Mouse (Mus musculus) limb, embryonic 11.5 days (tissue): Measurements from ENCODE around the gene Dcdc2c. TPM values are rescaled to one million over a fixed set of nuclear protein-coding genes. Genes with fewer than 3 reads are reported as not detected.
A peak's percentile ranks its signal among the peaks of the same experiment; 100 is the strongest.

Source experiments
- ATAC-seq: fragments of 200-750 bp; cut with Nextera tagmentation; 2 replicates; pipeline ENCODE4 v1.8.0; 2017; ENCODE audit warnings: low read depth; ENCODE audit not compliant: insufficient number of reproducible peaks, low FRiP score, low TSS enrichment
- DNase-seq: peaks from one replicate; pipeline ENCODE4 v3.0.0-alpha.2; 2015; ENCODE audit warnings: low spot score
- H3K27ac ChIP-seq: fragments of 300-500 bp; sonication (generic); replicated peaks from 2 replicates; pipeline ENCODE4 v1.5.1; 2014; ENCODE audit warnings: low read depth, mild to moderate bottlenecking, low read length
- H3K27me3 ChIP-seq: fragments of 300-500 bp; sonication (generic); 2 replicates; pipeline ENCODE4 v1.6.1; 2014; ENCODE audit warnings: mild to moderate bottlenecking, low read length, mixed read lengths; ENCODE audit not compliant: control insufficient read depth, insufficient read depth
- H3K36me3 ChIP-seq: fragments of 300-500 bp; sonication (generic); 2 replicates; pipeline ENCODE4 v1.6.1; 2014; ENCODE audit warnings: mild to moderate bottlenecking, low read length, moderate library complexity, mixed read lengths; ENCODE audit not compliant: control insufficient read depth, insufficient read depth
- H3K4me1 ChIP-seq: fragments of 300-500 bp; sonication (generic); 2 replicates; pipeline ENCODE4 v1.6.1; 2014; ENCODE audit warnings: low read length, mixed read lengths; ENCODE audit not compliant: control insufficient read depth, insufficient read depth
- H3K4me2 ChIP-seq: fragments of 300-500 bp; sonication (generic); 2 replicates; pipeline ENCODE4 v1.6.1; 2014; ENCODE audit warnings: low read depth, mild to moderate bottlenecking, moderate library complexity; ENCODE audit not compliant: severe bottlenecking
- H3K4me3 ChIP-seq: fragments of 300-500 bp; sonication (generic); 2 replicates; pipeline ENCODE4 v1.5.1; 2014; ENCODE audit warnings: low read depth, low read length
- H3K9ac ChIP-seq: fragments of 300-500 bp; sonication (generic); 2 replicates; pipeline ENCODE4 v1.6.1; 2014; ENCODE audit warnings: mild to moderate bottlenecking, low read length
- H3K9me3 ChIP-seq: fragments of 300-500 bp; sonication (generic); 2 replicates; pipeline ENCODE4 v1.6.1; 2016; ENCODE audit warnings: low read length; ENCODE audit not compliant: control insufficient read depth
- WGBS: fragments of 180-500 bp; shearing (Covaris S2); extraction: QIAGEN DNeasy Blood & Tissue Kit; methylation state at CpG from one replicate; pipeline ENCODE4 v1.1.7; 2014; 5-methylcytosine and 5-hydroxymethylcytosine counted together
- polyA plus RNA-seq: library from polyadenylated mRNA; unstranded; fragments of >200 nt; fragmentation: Nextera tagmentation; extraction: Ambion mirVana; gene quantifications from 2 replicates; pipeline ENCODE4 v1.2.1, GENCODE M21; 2014

Dcdc2c gene
- polyA plus RNA-seq, 1 experiment from 2014 or later: not detected

GRCm38 (mm10) chr12:28432729-28433067 lies 119.5 kb downstream of the Dcdc2c start:
- Histone ChIP-seq H3K9ac (no peak overlapping the region), H3K9me3 (no peaks in the 10 kb centered on the region; the same call in 1 of the 2 replicates), H3K4me1 (0 out of 2 replicates have a peak, but pooled peaks cover 5% of the 10 kb centered on the region), H3K36me3 (no peaks in the 10 kb centered on the region; the same call in 1 of the 2 replicates), H3K27me3 (no peaks in the 10 kb centered on the region), H3K27ac (no peak overlapping the region), H3K4me3 (no peak overlapping the region), H3K4me2 (no peak overlapping the region)
- ATAC-seq (no peak), DNase-seq (no peak)
- 90% methylated on average over 3 of the region's 3 CpGs for WGBS

- H3K27me3 ChIP-seq: no peaks in the 10 kb centered on the region
- peak overlapping the region; percentile 78 for H3K27ac ChIP-seq
- no peaks in the 10 kb centered on the region; the same call in 1 of the 2 replicates for H3K9me3 ChIP-seq
- H3K4me1 ChIP-seq: 0 out of 2 replicates have a peak, but pooled peaks cover 5% of the 10 kb centered on the region
- peak overlapping the region; percentile 38 for H3K9ac ChIP-seq
- no peak for ATAC-seq
- DNase-seq: peak; percentile 93
- H3K4me3 ChIP-seq: peak overlapping the region; percentile 17
- H3K4me2 ChIP-seq: peak overlapping the region; percentile 42
- H3K36me3 ChIP-seq: no peaks in the 10 kb centered on the region; the same call in 1 of the 2 replicates
- WGBS: 8% methylated on average over 19 of the region's 19 CpGs
Measured at GRCm38 (mm10) chr12:28431832-28432728, 120.1 kb downstream of the Dcdc2c start.

GRCm38 (mm10) chr12:28429856-28430255 lies 122.3 kb downstream of the Dcdc2c start:
- H3K9ac ChIP-seq: no peak overlapping the region
- H3K4me3 ChIP-seq: no peak overlapping the region
- no peak for ATAC-seq
- H3K4me1 ChIP-seq: 0 out of 2 replicates have a peak, but pooled peaks cover 5% of the 10 kb centered on the region
- H3K27ac ChIP-seq: no peak overlapping the region
- no peaks in the 10 kb centered on the region; the same call in 1 of the 2 replicates for H3K9me3 ChIP-seq
- no peaks in the 10 kb centered on the region for H3K27me3 ChIP-seq
- no peak overlapping the region for H3K4me2 ChIP-seq
- DNase-seq: no peak
- WGBS: 90% methylated on average over 5 of the region's 5 CpGs
- no peaks in the 10 kb centered on the region; the same call in 1 of the 2 replicates for H3K36me3 ChIP-seq

- Histone ChIP-seq H3K27me3 (no peaks in the 10 kb centered on the region), H3K9ac (no peak overlapping the region), H3K4me1 (no peaks in the 10 kb centered on the region), H3K4me3 (no peak overlapping the region), H3K27ac (no peak overlapping the region), H3K4me2 (no peak overlapping the region), H3K9me3 (no peaks in the 10 kb centered on the region), H3K36me3 (no peaks in the 10 kb centered on the region)
- 88% methylated on average over 4 of the region's 4 CpGs for WGBS
- ATAC-seq (no peak), DNase-seq (no peak)
Measured at GRCm38 (mm10) chr12:28416957-28417356, 135.2 kb downstream of the Dcdc2c start.

- Histone ChIP-seq H3K4me2 (no peak overlapping the region), H3K9ac (no peak overlapping the region), H3K27me3 (no peaks in the 10 kb centered on the region), H3K9me3 (no peaks in the 10 kb centered on the region), H3K27ac (no peak overlapping the region), H3K36me3 (no peaks in the 10 kb centered on the region), H3K4me3 (no peak overlapping the region), H3K4me1 (peaks cover 6% of the 10 kb centered on the region; the same call in 1 of the 2 replicates)
- DNase-seq (peak; percentile 64), ATAC-seq (no peak)
- 25% methylated on average over 10 of the region's 10 CpGs for WGBS
Measured at GRCm38 (mm10) chr12:28407656-28408405, 144.4 kb downstream of the Dcdc2c start.

- no peak for ATAC-seq
- WGBS: 86% methylated on average over 4 of the region's 4 CpGs
- Histone ChIP-seq H3K9ac (no peak overlapping the region), H3K4me3 (no peak overlapping the region), H3K4me2 (no peak overlapping the region), H3K36me3 (no peaks in the 10 kb centered on the region), H3K9me3 (no peaks in the 10 kb centered on the region), H3K4me1 (peaks cover 5% of the 10 kb centered on the region; the same call in 1 of the 2 replicates), H3K27me3 (no peaks in the 10 kb centered on the region), H3K27ac (no peak overlapping the region)
- DNase-seq: no peak
Measured at GRCm38 (mm10) chr12:28402256-28402655, 149.9 kb downstream of the Dcdc2c start.

- no peak overlapping the region for H3K4me2 ChIP-seq
- peaks cover 5% of the 10 kb centered on the region; the same call in 1 of the 2 replicates for H3K4me1 ChIP-seq
- H3K9me3 ChIP-seq: no peaks in the 10 kb centered on the region
- DNase-seq (peak; percentile 32), ATAC-seq (no peak)
- H3K4me3 ChIP-seq: no peak overlapping the region
- H3K27ac ChIP-seq: no peak overlapping the region
- no peaks in the 10 kb centered on the region for H3K27me3 ChIP-seq
- H3K36me3 ChIP-seq: no peaks in the 10 kb centered on the region
- H3K9ac ChIP-seq: no peak overlapping the region
- 36% methylated on average over 5 of the region's 5 CpGs for WGBS
Measured at GRCm38 (mm10) chr12:28401372-28401771, 150.8 kb downstream of the Dcdc2c start.

GRCm38 (mm10) chr12:28392129-28392528 lies 160.1 kb downstream of the Dcdc2c start:
- DNase-seq: no peak

More at GRCm38 (mm10) chr12:28392129-28392528, 160.1 kb downstream of the Dcdc2c start:
- ATAC-seq: no peak
- Histone ChIP-seq H3K4me2 (no peak overlapping the region), H3K27me3 (no peaks in the 10 kb centered on the region), H3K4me1 (no peaks in the 10 kb centered on the region), H3K9ac (no peak overlapping the region), H3K36me3 (no peaks in the 10 kb centered on the region), H3K9me3 (no peaks in the 10 kb centered on the region), H3K4me3 (no peak overlapping the region), H3K27ac (no peak overlapping the region)
- WGBS: 64% methylated on average over 6 of the region's 6 CpGs
